Mouse (Mus musculus): ENCODE measurements around the gene Ripor3. TPM values are rescaled to one million over a fixed set of nuclear protein-coding genes. Genes with fewer than 3 reads are reported as not detected.

The Ripor3 gene
- polyA plus RNA-seq, 1 experiment = 5.3 TPM

DNA sequence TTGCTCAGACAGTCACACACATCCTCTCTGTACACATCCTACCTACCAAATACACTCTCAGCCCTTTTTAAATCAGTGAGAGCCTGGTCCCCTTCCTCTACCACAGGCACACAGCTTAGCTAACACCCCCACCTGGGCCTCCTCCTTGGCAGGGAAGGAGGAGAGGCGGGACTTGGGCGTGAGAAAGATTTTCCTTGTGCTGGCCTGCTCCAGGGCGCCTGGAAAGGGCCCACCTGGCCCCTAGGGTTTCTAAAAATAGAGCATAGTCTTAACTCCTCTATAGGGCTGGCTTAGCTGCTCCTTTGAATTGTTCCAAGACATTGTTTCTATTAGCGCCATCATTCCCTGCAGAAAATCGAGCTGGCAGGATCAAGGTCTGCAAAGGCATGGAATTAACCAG is 35.4 kb upstream of the Ripor3 start:
- no peaks in the 10 kb centered on the region for H3K36me3 ChIP-seq (ENCODE audit: control insufficient read depth, insufficient read depth, low read length)
- peaks cover 11% of the 10 kb centered on the region for H3K27me3 ChIP-seq (ENCODE audit: control insufficient read depth, insufficient read depth, low read length)
- 78% methylated on average over 5 of the region's 5 CpGs for WGBS
- no peak overlapping the region for H3K4me3 ChIP-seq (ENCODE audit: extremely low read depth, insufficient read depth, insufficient read length)
- peaks cover 6% of the 10 kb centered on the region for H3K4me1 ChIP-seq (ENCODE audit: control insufficient read depth, insufficient read depth, insufficient read length)
- no peak overlapping the region for H3K27ac ChIP-seq (ENCODE audit: insufficient read depth, low read length)
- no peak for DNase-seq (ENCODE audit: low read depth in 1 of 2, low spot score in 2 of 2)
- TF ChIP-seq CTCF (IDR thresholded peaks at IDR 0.05; ENCODE audit: extremely low read depth, insufficient read depth, insufficient read length, insufficient replicate concordance) (no peak), POLR2A (IDR thresholded peaks at IDR 0.05; ENCODE audit: low read depth, low read length) (no peak)

DNA sequence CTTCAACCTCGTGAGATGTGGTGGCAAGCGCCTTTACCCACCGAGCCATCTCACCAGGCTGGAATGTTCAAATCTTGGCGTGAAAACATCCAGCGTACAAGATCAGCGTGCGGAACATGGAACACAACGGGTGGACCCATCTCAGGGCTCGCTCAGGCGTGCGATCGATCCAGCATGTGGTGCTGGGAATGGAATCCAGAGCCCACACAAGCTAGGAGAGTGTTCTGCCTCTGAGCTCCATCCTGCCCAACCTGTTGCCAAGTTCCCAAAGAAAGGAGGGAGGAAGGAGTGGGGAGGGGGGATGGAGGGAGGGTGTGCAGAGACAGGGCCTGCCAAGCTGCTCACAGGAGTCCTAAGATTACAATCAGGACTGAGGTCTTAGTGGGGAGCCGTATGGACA is 34.9 kb upstream of the Ripor3 start:
- Histone ChIP-seq H3K4me1 (ENCODE audit: control insufficient read depth, insufficient read depth, insufficient read length) (peaks cover 4% of the 10 kb centered on the region), H3K4me3 (ENCODE audit: extremely low read depth, insufficient read depth, insufficient read length) (no peak overlapping the region), H3K36me3 (ENCODE audit: control insufficient read depth, insufficient read depth, low read length) (no peaks in the 10 kb centered on the region), H3K27ac (ENCODE audit: insufficient read depth, low read length) (no peak overlapping the region), H3K27me3 (ENCODE audit: control insufficient read depth, insufficient read depth, low read length) (peaks cover 7% of the 10 kb centered on the region; the same call in 1 of the 2 replicates)
- TF ChIP-seq CTCF (IDR thresholded peaks at IDR 0.05; ENCODE audit: extremely low read depth, insufficient read depth, insufficient read length, insufficient replicate concordance) (no peak), POLR2A (IDR thresholded peaks at IDR 0.05; ENCODE audit: low read depth, low read length) (no peak)
- no peak for DNase-seq (ENCODE audit: low read depth in 1 of 2, low spot score in 2 of 2)
- WGBS = 90% methylated on average over 13 of the region's 13 CpGs

DNA sequence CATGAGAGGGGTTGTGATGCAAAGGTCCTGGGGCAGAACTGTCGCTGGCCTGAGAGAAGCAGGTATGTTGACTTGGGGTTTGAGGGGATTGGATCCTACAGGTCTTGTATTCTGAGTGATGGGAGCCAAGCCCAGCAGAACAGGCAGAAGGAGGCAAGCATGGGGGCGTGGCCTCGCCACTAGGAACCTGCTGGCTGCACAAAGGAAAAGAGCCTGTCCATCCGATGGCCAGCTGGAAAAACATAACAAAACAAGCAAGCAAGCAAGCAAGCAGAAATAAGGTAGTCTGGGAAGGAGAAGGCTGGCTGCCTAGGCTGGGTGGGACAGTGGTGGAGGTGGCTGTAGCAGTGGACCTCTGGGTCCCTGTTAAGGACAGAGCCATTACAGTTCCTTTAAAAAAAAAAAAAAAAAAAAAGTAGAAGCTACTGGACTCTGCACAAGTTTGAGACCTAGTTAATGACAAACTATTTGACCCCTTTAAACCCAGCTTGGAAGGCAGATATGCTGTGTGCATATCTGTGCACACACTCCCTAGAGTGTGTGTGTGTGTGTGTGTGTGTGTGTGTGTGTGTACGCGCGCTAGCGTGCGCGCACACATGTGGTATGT is 34.4 kb upstream of the Ripor3 start:
- Histone ChIP-seq H3K36me3 (ENCODE audit: control insufficient read depth, insufficient read depth, low read length) (no peaks in the 10 kb centered on the region), H3K4me3 (ENCODE audit: extremely low read depth, insufficient read depth, insufficient read length) (no peak overlapping the region), H3K4me1 (ENCODE audit: control insufficient read depth, insufficient read depth, insufficient read length) (no peaks in the 10 kb centered on the region), H3K27me3 (ENCODE audit: control insufficient read depth, insufficient read depth, low read length) (peaks cover 3% of the 10 kb centered on the region; the same call in 1 of the 2 replicates), H3K27ac (ENCODE audit: insufficient read depth, low read length) (no peak overlapping the region)
- WGBS = 90% methylated on average over 10 of the region's 10 CpGs
- no peak for TF ChIP-seq CTCF (IDR thresholded peaks at IDR 0.05; ENCODE audit: extremely low read depth, insufficient read depth, insufficient read length, insufficient replicate concordance)
- no peak for TF ChIP-seq POLR2A (IDR thresholded peaks at IDR 0.05; ENCODE audit: low read depth, low read length)
- DNase-seq (ENCODE audit: low read depth in 1 of 2, low spot score in 2 of 2) = no peak

DNA sequence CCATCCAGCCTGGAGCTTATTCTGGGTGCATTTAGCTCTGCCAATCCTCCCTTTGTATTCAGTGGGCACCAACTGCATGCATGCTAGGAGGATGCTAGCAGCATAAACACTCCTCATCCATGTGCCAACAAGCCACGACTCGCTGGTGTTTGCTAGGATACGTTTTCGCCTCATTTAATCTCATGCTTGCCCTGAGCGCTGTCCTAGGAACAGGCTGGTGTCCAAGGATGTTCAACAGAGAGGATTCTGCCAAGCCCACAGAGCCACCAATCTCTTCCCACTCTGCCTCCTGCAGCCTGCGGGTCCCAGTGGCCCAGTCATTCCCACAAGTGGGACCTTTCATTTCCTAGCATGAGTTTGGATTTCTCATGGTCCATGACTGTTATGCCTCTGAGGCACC is 31.6 kb upstream of the Ripor3 start:
- no peak overlapping the region for H3K27ac ChIP-seq (ENCODE audit: insufficient read depth, low read length)
- H3K4me3 ChIP-seq (ENCODE audit: extremely low read depth, insufficient read depth, insufficient read length) = no peak overlapping the region
- no peaks in the 10 kb centered on the region for H3K4me1 ChIP-seq (ENCODE audit: control insufficient read depth, insufficient read depth, insufficient read length)
- H3K36me3 ChIP-seq (ENCODE audit: control insufficient read depth, insufficient read depth, low read length) = no peaks in the 10 kb centered on the region
- no peak for TF ChIP-seq POLR2A (IDR thresholded peaks at IDR 0.05; ENCODE audit: low read depth, low read length)
- no peak for TF ChIP-seq CTCF (IDR thresholded peaks at IDR 0.05; ENCODE audit: extremely low read depth, insufficient read depth, insufficient read length, insufficient replicate concordance)
- DNase-seq (ENCODE audit: low read depth in 1 of 2, low spot score in 2 of 2) = no peak
- WGBS = 91% methylated on average over 6 of the region's 6 CpGs
- no peaks in the 10 kb centered on the region for H3K27me3 ChIP-seq (ENCODE audit: control insufficient read depth, insufficient read depth, low read length)

DNA sequence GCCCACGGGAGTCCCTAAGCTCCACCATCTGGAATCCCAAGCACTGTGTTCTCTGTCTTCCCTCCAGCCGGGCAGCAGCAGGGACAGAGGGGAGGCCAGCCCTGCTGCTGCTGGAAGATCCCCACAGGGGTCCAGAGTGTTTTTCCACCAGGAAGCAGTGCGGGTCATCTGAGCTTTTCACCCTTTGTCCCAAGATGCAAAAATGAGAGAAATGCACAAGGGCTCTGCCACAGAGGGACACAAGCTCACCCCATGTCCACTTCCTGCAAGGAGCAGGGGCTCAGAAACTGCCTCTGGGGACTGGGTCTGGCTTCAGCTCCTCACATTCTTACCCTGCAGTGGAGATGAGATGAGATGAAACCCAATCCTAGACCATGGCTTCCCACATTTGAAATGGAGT is 30.3 kb upstream of the Ripor3 start:
- Histone ChIP-seq H3K4me1 (ENCODE audit: control insufficient read depth, insufficient read depth, insufficient read length) (no peaks in the 10 kb centered on the region), H3K27me3 (ENCODE audit: control insufficient read depth, insufficient read depth, low read length) (no peaks in the 10 kb centered on the region), H3K36me3 (ENCODE audit: control insufficient read depth, insufficient read depth, low read length) (no peaks in the 10 kb centered on the region), H3K4me3 (ENCODE audit: extremely low read depth, insufficient read depth, insufficient read length) (no peak overlapping the region), H3K27ac (ENCODE audit: insufficient read depth, low read length) (no peak overlapping the region)
- 72% methylated on average over 3 of the region's 3 CpGs for WGBS
- DNase-seq (ENCODE audit: low read depth in 1 of 2, low spot score in 2 of 2) = no peak
- TF ChIP-seq POLR2A (IDR thresholded peaks at IDR 0.05; ENCODE audit: low read depth, low read length) = no peak
- no peak for TF ChIP-seq CTCF (IDR thresholded peaks at IDR 0.05; ENCODE audit: extremely low read depth, insufficient read depth, insufficient read length, insufficient replicate concordance)

DNA sequence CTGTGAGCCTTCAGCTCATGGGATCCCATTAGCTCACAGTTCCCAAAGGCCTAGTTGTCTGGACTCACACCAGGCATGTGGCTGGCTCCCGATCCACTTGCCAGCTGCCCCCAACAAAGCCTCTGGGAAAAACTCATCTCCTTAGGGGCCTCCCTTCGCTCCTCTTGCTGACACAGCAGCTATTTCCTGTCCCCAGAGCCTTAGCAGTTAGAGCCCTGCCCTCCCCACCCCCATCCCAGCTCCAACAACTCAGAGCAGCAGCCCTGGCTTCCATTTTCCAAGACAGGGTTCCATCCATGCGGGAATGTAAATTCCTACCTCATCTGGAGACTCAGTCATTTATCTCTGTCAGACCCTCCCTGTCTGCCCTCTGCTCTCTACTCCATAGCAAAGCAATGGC is 26.6 kb upstream of the Ripor3 start:
- Histone ChIP-seq H3K27ac (ENCODE audit: insufficient read depth, low read length) (no peak overlapping the region), H3K27me3 (ENCODE audit: control insufficient read depth, insufficient read depth, low read length) (no peaks in the 10 kb centered on the region), H3K4me1 (ENCODE audit: control insufficient read depth, insufficient read depth, insufficient read length) (no peaks in the 10 kb centered on the region), H3K4me3 (ENCODE audit: extremely low read depth, insufficient read depth, insufficient read length) (no peak overlapping the region), H3K36me3 (ENCODE audit: control insufficient read depth, insufficient read depth, low read length) (no peaks in the 10 kb centered on the region)
- TF ChIP-seq CTCF (IDR thresholded peaks at IDR 0.05; ENCODE audit: extremely low read depth, insufficient read depth, insufficient read length, insufficient replicate concordance) (no peak), POLR2A (IDR thresholded peaks at IDR 0.05; ENCODE audit: low read depth, low read length) (no peak)
- no peak for DNase-seq (ENCODE audit: low read depth in 1 of 2, low spot score in 2 of 2)
- WGBS = 49% methylated on average over 3 of the region's 3 CpGs

DNA sequence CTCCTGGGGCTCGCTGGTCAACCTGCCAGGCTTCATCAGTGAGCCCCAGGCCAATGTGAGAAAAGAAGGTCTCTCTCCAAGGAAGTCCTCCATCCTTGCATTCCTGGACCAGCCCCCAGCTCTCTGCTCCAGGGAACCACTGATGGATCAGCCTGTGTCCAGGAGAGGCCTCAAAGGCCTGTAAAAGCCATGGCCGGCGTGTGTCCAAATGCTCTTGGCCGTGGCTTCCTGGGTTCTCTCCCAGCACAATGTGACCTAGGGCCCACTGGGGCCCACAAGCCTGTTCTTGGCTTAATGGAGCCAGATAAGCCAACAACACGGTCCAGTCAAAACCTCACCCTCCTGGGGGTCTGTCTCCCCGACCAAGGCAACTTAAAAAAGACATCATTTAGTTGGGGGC is 25.5 kb upstream of the Ripor3 start:
- TF ChIP-seq POLR2A (IDR thresholded peaks at IDR 0.05; ENCODE audit: low read depth, low read length) (no peak), CTCF (IDR thresholded peaks at IDR 0.05; ENCODE audit: extremely low read depth, insufficient read depth, insufficient read length, insufficient replicate concordance) (no peak)
- Histone ChIP-seq H3K36me3 (ENCODE audit: control insufficient read depth, insufficient read depth, low read length) (no peaks in the 10 kb centered on the region), H3K27me3 (ENCODE audit: control insufficient read depth, insufficient read depth, low read length) (no peaks in the 10 kb centered on the region)

More for the DNA sequence above, 25.5 kb upstream of the Ripor3 start:
- 83% methylated on average over 6 of the region's 6 CpGs for WGBS
- Histone ChIP-seq H3K4me3 (ENCODE audit: extremely low read depth, insufficient read depth, insufficient read length) (no peak overlapping the region), H3K27ac (ENCODE audit: insufficient read depth, low read length) (no peak overlapping the region), H3K4me1 (ENCODE audit: control insufficient read depth, insufficient read depth, insufficient read length) (no peaks in the 10 kb centered on the region)
- DNase-seq (ENCODE audit: low read depth in 1 of 2, low spot score in 2 of 2) = no peak

Data from spleen, adult 2 months (tissue).